Mouse (Mus musculus) G1E (cell line): ENCODE data around the gene Nrxn3.

Experiments
- CTCF ChIP-seq: IDR thresholded peaks from 2 replicates; pipeline ENCODE4 v1.5.1; 2012; ENCODE audit warnings: low read depth, low read length, inconsistent platforms, mixed read lengths
- GATA1 ChIP-seq: IDR thresholded peaks from 2 replicates; pipeline ENCODE4 v1.6.1; 2012; ENCODE audit warnings: borderline replicate concordance, low read length, inconsistent platforms, mixed read lengths
- GATA2 ChIP-seq: IDR thresholded peaks from 2 replicates; pipeline ENCODE4 v1.6.1; 2012; ENCODE audit warnings: low read depth, low read length, inconsistent platforms, borderline replicate concordance
- POLR2AphosphoS5 ChIP-seq: IDR thresholded peaks from 2 replicates; pipeline ENCODE4 v1.6.1; 2012; ENCODE audit warnings: low read depth, low read length, inconsistent platforms; ENCODE audit not compliant: insufficient replicate concordance
- TAL1 ChIP-seq: conservative IDR thresholded peaks from 2 replicates; pipeline ENCODE4 v1.6.1; 2012; ENCODE audit warnings: low read depth, low read length, inconsistent platforms, mixed read lengths

DNA sequence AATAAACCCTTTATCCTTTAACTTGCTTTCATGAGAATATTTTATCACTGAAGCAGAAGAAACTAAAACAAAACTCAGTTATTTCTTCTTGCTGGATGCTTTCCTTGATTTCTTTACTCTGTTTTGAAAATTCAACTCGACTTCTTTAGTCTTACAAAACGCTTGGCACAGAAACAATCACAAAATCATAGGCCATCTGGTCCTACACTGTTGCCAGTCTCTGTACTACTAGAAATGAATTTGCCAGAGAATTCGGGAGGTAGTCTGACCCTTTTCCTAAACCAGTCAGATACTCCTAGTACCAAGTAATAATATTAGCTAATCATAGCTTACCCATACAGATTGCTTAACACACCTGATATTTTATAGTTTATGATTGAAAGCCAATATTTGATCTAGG is 1066.1 kb downstream of the Nrxn3 start:
- TF ChIP-seq CTCF = no peak
- no peak for TF ChIP-seq GATA1
- no peak for TF ChIP-seq TAL1
- no peak for TF ChIP-seq POLR2AphosphoS5
- TF ChIP-seq GATA2 = no peak
